Mouse (Mus musculus) induced T-regulatory cell, adult 2 months (primary cell): ENCODE measurements around the gene Adam15.
A peak's percentile ranks its signal among the peaks of the same experiment; 100 is the strongest.

ENCODE experiments used
- DNase-seq: peaks from one replicate; pipeline ENCODE4 v3.0.0-alpha.2; 2012; ENCODE audit warnings: low read depth

Gene Adam15

DNA sequence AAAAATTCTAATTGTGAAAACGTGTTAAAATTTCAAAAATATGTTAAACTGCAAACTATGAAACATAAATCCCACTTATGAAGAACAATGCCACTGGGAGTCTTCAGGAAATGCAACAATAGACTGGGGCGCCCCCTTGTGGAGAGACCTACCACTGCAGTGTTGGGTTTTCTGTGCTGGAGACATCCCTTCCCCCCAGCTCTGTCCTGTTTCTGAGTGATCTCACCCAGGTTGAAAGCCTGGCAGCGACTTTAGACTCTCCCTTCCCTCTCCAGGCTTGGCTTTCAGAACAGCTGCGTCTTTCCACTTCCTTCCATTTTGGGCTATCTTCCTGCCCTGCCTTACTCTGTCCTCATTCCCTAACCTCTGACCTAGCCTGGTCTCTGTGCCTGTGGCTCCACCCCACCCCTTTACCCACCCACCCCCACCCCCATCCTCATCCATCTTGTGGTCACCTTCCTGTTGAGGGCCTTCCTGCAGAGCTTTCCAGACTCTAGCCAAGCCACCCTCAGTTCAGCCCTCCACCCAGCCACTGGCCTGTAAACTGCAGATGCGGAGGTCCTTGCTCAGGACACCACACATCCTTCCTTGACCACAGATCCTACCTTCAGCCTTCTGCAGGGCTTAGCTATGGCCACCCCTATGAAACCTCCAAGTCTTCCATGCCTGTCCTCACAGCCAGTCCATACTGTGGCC lies 5.2 kb upstream of the Adam15 start:
- peak; percentile 92 for DNase-seq

- DNase-seq = no peak
These were observed 1.5 kb upstream of the Adam15 start for GRCm38 (mm10) chr3:89351271-89351670.

DNA sequence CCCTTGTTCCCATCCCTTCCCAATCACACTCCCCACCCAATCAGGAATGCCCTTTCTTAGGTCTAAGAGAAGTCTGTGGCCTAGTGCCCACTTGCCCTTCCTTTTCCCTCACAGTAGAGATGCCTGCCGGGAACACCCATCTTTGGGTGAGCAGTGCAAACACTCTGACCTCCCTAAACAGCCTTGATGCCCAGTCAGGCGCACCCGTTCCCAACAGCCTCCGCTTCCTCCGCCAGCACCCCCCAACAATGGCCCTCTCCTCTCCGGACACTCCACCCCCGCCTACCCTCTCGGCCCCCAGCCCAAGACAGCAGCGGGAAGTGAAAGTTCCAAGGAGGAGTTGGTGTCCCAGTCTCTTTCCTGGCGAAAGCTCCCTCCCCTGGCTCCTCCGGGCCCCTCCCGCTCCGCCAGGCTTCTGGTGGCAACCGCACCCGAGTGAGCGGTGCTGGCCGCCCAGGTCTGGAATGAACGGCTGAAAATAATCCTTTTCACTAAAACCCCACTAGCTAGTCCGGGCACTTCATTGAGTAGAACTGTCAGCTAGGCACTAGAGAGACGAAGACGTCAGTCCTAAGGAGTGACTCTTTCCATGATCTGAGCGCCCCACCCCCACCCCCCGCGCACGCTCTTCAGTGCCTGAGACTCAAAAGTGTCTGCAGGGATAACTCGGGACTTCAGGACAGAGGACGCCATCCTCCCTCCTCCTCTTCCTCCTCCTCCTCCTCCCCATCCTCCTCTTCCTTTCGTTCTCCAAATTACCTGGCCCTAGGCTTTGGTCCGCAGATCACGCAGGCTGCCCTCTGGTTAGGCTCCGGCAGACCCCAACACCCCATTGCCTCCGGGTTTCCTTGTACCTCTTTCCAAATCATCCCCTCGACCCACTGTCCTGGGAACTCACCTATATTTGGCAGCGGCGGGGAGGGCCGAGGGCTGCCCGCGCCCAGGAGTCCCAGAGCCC lies 606 bp downstream of the Adam15 start:
- DNase-seq = peak; percentile 66

- DNase-seq = peak; percentile 26
These were observed 1.9 kb downstream of the Adam15 start for GRCm38 (mm10) chr3:89347916-89348315.

DNA sequence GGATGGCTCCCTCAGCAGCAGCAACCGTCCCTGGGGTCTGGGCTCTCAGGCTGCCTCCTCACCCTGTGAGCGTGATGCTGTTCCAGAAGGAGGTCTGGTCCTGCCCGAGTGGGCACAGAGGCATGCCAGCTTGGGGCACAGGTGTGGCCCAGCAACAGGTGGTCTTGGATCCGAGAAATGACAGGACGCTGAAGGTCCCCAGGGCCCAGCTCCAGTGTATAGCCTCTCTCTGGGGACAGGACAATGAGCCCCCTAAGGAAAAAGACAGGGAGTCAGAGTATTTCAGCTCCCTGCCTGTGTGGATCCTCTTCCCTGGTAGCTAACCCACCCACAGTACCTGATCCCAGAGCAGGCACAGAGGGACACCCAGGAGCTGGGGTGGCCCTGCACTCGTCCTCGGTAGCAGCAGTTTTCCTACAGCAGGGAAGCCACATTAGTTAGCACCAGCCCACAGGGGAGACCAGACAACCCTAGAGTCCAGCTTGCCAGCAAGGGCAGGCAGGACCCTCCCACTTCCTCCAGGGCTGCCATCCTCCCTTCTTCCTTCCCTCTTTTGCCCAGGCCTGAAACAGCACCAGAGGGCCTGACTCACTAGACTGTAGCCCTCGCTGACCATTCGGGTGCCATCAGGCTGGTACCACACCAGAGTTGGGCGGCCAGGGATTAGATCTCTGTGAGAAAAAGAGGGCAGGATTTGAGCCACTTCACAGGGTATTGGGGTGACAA lies 2.8 kb downstream of the Adam15 start:
- DNase-seq = no peak

DNA sequence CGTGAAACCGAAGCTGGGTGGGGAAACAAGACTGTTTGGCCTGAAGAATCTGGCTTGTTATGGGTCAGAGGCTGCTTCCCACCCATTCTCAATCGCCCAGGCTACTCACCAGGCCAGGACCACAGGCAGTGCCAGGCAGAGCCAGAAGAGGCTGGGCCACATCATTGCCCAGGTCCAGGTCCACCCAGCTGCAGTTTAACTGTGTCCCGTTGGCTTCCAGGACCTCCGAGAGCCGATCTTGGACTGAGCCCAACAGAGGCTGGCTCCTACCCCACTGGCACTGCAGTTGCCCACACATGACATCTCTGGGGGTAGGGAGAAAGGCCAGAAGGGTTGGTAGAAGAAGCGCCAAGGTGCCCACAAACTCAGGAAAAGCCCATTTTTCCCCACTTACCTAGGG lies 6.5 kb downstream of the Adam15 start:
- DNase-seq = no peak

GRCm38 (mm10) chr3:89341794-89342193 lies 8.0 kb downstream of the Adam15 start:
- no peak for DNase-seq

DNA sequence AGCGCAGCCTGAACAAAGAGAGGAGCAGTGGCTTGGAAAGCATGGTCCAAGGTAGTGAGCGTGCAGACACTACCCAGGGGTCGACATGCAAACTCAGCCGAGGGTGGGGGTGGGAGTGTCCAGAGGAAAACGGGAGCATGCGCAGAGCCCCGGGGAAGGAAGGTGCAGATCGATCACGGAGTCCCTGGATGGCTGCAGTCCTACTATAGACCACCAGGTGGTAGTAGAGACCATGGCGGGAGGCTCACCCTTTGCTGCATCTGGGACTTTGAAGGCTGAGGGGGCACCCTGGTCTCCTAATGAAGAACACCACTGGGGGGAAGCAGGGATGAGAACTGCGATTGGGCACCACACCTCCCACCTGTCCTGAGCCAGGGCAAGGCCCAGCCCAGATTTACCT lies 9.3 kb downstream of the Adam15 start:
- peak; percentile 90 for DNase-seq

- DNase-seq = peak; percentile 83
These were observed 10.4 kb downstream of the Adam15 start for GRCm38 (mm10) chr3:89339416-89339815.

- DNase-seq = peak; percentile 73
These were observed 11.8 kb downstream of the Adam15 start, which contains the start of gene Efna4 for GRCm38 (mm10) chr3:89337721-89338578. Gene Efna4 (minus strand): TSS chr3:89338028.

GRCm38 (mm10) chr3:89337062-89337720 lies 12.6 kb downstream of the Adam15 start:
- DNase-seq = no peak

DNA sequence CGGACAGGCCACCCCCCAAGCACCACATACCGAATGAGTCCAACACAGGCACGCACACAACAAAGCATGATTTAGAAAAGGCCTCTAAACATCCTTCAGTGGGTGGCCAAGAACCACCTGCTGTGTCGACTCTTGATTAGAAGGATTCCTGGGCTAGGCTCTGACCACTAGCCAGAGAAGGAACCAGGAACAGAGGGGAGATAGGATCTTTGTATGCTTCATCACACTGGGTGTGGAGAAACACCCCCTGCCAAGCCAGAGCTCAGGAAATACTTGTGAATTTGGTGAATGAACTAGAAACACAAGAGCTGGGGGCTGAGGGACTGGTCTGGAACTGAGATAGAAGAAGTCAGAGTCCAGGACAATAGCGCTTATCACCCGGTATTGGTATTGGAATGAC lies 13.3 kb downstream of the Adam15 start:
- DNase-seq = no peak

DNA sequence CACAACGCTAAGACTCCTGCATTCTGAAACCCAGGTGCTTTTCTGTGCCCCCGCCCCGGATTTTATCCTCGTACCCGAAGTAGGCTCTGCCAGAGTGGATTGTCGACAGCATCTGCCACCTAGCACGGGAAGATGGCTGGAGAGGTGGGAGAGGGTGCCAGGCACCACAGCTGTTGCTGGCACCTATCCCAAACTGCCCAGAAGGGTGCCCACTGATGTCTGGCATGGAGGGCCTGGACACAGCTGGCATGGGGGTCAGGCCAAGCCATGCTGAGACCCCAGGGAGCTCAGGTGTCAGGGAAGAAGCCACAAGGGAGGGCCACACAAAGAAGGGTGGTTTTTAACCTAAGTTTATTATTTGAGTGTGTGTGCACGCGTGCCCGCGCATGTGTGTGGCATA lies 16.7 kb downstream of the Adam15 start:
- no peak for DNase-seq

- no peak for DNase-seq
These were observed 17.3 kb downstream of the Adam15 start for GRCm38 (mm10) chr3:89332476-89332875.

GRCm38 (mm10) chr3:89332013-89332412 lies 17.8 kb downstream of the Adam15 start:
- no peak for DNase-seq

GRCm38 (mm10) chr3:89331561-89331960 lies 18.2 kb downstream of the Adam15 start:
- DNase-seq = no peak

DNA sequence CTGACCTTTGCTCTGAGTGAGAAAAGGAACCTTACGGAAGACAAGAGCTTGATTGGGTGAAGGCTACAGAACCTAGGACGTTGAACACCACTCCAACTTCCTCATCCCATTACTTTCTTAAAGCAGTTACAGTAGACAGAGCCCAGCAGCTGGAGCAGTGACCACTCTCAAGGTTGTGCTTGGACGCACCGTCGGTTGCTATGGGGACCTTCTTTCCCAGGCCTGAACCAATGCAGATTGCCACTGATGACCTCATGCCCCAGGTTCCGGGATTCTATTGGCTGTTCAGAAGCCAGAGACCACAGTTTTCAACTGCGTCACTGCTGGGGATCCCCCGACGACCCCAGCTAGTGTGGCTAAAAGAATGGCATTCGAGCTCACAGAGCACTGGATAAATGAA lies 18.8 kb downstream of the Adam15 start:
- DNase-seq = no peak

GRCm38 (mm10) chr3:89330346-89330745 lies 19.4 kb downstream of the Adam15 start:
- DNase-seq = no peak

- no peak for DNase-seq
These were observed 21.2 kb downstream of the Adam15 start for GRCm38 (mm10) chr3:89328623-89329022.

DNA sequence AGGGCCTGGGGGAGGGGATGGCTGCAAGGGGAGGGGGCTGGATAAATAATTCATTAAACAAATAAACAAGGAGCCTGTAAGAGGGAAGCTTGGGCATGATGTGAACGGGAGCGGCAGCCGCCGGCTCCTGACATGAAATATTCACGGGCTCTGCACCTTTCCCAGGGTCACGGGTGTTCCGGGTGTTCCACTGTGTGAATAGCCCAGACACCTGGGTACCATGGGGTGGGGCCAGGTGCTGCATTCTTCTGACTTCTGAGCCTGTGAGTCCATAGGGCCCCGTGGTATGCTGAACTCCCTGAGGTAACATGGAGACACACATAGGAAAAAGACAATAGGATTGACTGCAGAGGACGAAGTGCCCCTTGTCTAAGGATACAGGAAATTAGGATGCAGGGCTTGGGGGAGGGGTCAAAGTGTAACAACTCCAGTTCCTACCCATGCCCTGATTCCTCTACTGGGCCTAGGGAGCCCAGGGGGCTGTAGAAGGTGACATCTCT lies 22.4 kb downstream of the Adam15 start:
- no peak for DNase-seq

DNA sequence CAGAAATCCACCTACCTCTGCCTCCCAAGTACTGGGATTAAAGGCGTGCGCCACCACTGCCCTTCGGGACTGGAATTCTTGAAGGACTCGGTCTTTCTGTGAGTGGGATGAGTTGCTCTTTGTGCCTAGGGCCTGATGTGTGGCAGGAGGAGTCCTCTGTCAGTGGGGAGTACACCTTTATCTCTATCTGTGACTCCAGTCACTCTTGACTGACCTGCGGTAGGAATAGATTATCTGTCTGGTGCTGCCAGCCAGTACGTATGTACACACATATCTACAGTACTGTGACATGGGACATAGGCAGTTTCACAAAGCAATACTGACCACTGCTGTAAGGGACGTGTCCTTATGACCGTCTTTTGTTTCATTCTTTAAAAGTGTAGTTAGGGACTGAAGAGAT lies 23.9 kb downstream of the Adam15 start:
- no peak for DNase-seq
